Comparison of ENCODE assay signal across 28 mouse cellular contexts in genomic region chr4:123334177-123334576, GRCm38 (mm10). TPM values are rescaled to one million over a fixed set of nuclear protein-coding genes. Genes with fewer than 3 reads are reported as not detected.
DNase-seq lines count a peak whose midpoint lies in the region; TF ChIP-seq lines count a peak whose summit lies in the region.
"Had no signal": no experiment of that assay in that cellular context is flagged by ENCODE, and none has a peak within 500 bp of the region (broad histone marks: within the 10 kb centered on the region; RNA-seq: fewer than 3 reads in every experiment).

No protein-coding gene starts in this region.

- TF ChIP-seq POLR2A in testis, adult 2 months (IDR thresholded peaks at IDR 0.05; ENCODE audit: control insufficient read depth, low read depth, low read length): no peak

- H3K36me3 ChIP-seq in testis, adult 2 months (ENCODE audit: control insufficient read depth, insufficient read depth, low read length): no peaks in the 10 kb centered on the region
- H3K36me3 ChIP-seq: forebrain, embryonic 10.5 days; G1E; heart, embryonic 12.5 days; heart, embryonic 15.5 days had no signal

- peak overlapping the region; percentile 46; the same call in 1 of the 2 replicates for H3K27ac ChIP-seq in testis, adult 2 months (ENCODE audit: control insufficient read depth, insufficient read depth, low read depth, low read length)
- H3K27ac ChIP-seq: forebrain, embryonic 10.5 days; forebrain, embryonic 13.5 days; heart, embryonic 15.5 days; hindbrain, embryonic 14.5 days had no signal

- no peaks in the 10 kb centered on the region for H3K4me1 ChIP-seq in testis, adult 2 months (ENCODE audit: control insufficient read depth, insufficient read depth, low read length)
- H3K4me1 ChIP-seq: forebrain, embryonic 10.5 days; forebrain, embryonic 13.5 days; heart, embryonic 12.5 days; heart, embryonic 15.5 days had no signal

- H3K27me3 ChIP-seq in testis, adult 2 months (ENCODE audit: control insufficient read depth, insufficient read depth, low read length): no peaks in the 10 kb centered on the region
- H3K27me3 ChIP-seq: CH12.LX; heart, embryonic 12.5 days had no signal

- intact Hi-C loops in heart, postnatal 25 days (cut with DNase I): no loop called here
- intact Hi-C loops in left cerebral cortex, postnatal 10 days (cut with DNase I): no loop called here

- no peak for DNase-seq in testis, postnatal 14 days (ENCODE audit: low spot score)
- DNase-seq in NIH3T3 (ENCODE audit: low read depth): peak; percentile 37
- DNase-seq in fibroblast of lung, adult 2 months (ENCODE audit: low read depth): peak; percentile 59
- no peak for DNase-seq in heart, postnatal 25 days (ENCODE audit: low spot score)
- no peak for DNase-seq in left cerebral cortex, postnatal 10 days (ENCODE audit: extremely low spot score in 1 of 2, low spot score in 2 of 2)
- DNase-seq: adrenal gland, adult 8-10 months; adrenal gland, postnatal 25 days; B cell, adult 2 months; cerebellum, adult 11-12 months; cerebellum, adult 8-10 months; cerebellum, postnatal 36 days; embryo, embryonic 11 days; heart, adult 18-20 months; heart, postnatal 10 days; heart, postnatal 4 days had no signal

- no peak for TF ChIP-seq CTCF in testis, adult 2 months (IDR thresholded peaks at IDR 0.05; ENCODE audit: control insufficient read depth, insufficient read depth, insufficient replicate concordance, low read depth, low read length)

- H3K4me3 ChIP-seq in testis, adult 2 months (ENCODE audit: control insufficient read depth, low read depth, low read length): no peak overlapping the region
- H3K4me3 ChIP-seq: erythroblast, embryonic 14.5 days; forebrain, embryonic 10.5 days; forebrain, embryonic 13.5 days; heart, embryonic 12.5 days; heart, embryonic 15.5 days had no signal

RNA-seq across cellular contexts. Expression of gene Bmp8a, which starts 8.9 kb away (rescaled TPM):
- polyA plus RNA-seq in testis, adult 2 months (2012; rRNA removed): 3.7 and 4.2 TPM in 2 replicates
- under 1 TPM in 1 of 2 experiments, not detected in 1; 0.18 TPM for total RNA-seq in heart, postnatal 25 days (2021)
- under 1 TPM in 1 of 2 experiments, not detected in 1; 0.13 TPM for total RNA-seq in left cerebral cortex, postnatal 10 days (2021)
- total RNA-seq: adrenal gland, postnatal 25 days; heart, adult 18-20 months had no signal
- polyA plus RNA-seq: erythroblast, embryonic 14.5 days; forebrain, embryonic 13.5 days; heart, embryonic 15.5 days had no signal

RNA-seq across cellular contexts. Expression of gene Oxct2a, which starts 10.7 kb away (rescaled TPM):
- polyA plus RNA-seq in testis, adult 2 months (2012; rRNA removed): 213 and 260 TPM in 2 replicates
- not detected for total RNA-seq in heart, postnatal 25 days (2021)
- total RNA-seq in left cerebral cortex, postnatal 10 days (2021): not detected
- total RNA-seq: adrenal gland, adult 8-10 months; adrenal gland, postnatal 25 days; heart, adult 18-20 months; heart, postnatal 10 days; heart, postnatal 4 days had no signal
- polyA plus RNA-seq: embryonic facial prominence, embryonic 11.5 days; erythroblast, embryonic 14.5 days; forebrain, embryonic 10.5 days; forebrain, embryonic 13.5 days; forebrain, embryonic 16.5 days; G1E; heart, embryonic 12.5 days; heart, embryonic 15.5 days; hindbrain, embryonic 11.5 days; intestine, embryonic 14.5 days had no signal

Comparison
In these comparisons a context has a peak if more than half of its experiments do, and no peak if none do; other contexts are left out.
1. DNase-seq: peak in NIH3T3 (single experiment) and fibroblast of lung, adult 2 months (single experiment); none in testis, postnatal 14 days (single experiment), heart, postnatal 25 days (single experiment) and left cerebral cortex, postnatal 10 days (0 of 2).